Mouse (Mus musculus): ENCODE measurements around the gene U2af2.
A peak's percentile ranks its signal among the peaks of the same experiment; 100 is the strongest.

U2af2 gene

DNA sequence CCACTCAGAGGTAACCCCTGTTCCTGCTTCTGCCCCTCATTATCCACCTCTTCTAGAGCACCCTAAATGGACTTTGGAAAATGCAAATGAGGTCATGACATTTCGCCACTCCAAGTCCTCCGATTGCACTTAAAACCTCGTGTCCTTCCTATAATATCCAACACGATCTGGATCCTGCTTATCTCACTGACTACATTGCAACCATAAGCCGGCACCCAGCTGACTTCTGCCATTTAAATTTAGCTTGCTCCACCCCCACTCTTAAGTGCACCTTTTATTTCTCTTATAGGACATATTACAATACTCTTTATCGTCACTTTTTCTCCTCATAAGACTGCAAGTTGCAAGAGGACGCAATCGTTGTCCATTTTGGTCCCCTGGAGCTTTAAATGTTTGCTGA is 24.5 kb upstream of the U2af2 start:
- DNase-seq (ENCODE audit: low spot score): no peak

GRCm38 (mm10) chr7:5038109-5038732 is 23.7 kb upstream of the U2af2 start, which contains the start of gene Zfp784:
TSS of gene Zfp784 (minus strand) at chr7:5038446.
- DNase-seq (ENCODE audit: low spot score): peak; percentile 95

GRCm38 (mm10) chr7:5038940-5039339 is 23.0 kb upstream of the U2af2 start:
- DNase-seq (ENCODE audit: low spot score): no peak

DNA sequence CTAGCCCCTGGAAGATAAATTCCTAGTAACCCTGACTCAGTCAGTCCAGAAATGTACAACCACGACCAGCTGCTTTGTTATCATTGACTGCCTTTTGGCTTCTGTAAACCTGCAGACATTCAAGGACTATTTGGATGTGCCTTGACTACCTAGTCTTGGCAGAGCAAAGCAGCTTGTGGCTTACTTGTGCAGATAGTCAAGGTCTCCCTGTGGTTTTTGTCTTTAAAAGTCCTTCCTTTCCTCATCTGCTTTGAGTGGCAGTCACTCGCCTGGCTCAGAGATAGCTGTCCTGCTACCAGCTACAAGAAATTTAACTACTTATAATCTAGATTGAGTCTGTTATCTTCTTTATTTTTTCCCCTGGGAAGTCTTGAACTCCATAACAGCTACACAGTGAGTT is 17.0 kb upstream of the U2af2 start:
- no peak for DNase-seq (ENCODE audit: low spot score)

GRCm38 (mm10) chr7:5046112-5046511 is 15.8 kb upstream of the U2af2 start:
- DNase-seq (ENCODE audit: low spot score): no peak

- DNase-seq (ENCODE audit: low spot score): no peak
Measured at GRCm38 (mm10) chr7:5047313-5047712, 14.6 kb upstream of the U2af2 start.

DNA sequence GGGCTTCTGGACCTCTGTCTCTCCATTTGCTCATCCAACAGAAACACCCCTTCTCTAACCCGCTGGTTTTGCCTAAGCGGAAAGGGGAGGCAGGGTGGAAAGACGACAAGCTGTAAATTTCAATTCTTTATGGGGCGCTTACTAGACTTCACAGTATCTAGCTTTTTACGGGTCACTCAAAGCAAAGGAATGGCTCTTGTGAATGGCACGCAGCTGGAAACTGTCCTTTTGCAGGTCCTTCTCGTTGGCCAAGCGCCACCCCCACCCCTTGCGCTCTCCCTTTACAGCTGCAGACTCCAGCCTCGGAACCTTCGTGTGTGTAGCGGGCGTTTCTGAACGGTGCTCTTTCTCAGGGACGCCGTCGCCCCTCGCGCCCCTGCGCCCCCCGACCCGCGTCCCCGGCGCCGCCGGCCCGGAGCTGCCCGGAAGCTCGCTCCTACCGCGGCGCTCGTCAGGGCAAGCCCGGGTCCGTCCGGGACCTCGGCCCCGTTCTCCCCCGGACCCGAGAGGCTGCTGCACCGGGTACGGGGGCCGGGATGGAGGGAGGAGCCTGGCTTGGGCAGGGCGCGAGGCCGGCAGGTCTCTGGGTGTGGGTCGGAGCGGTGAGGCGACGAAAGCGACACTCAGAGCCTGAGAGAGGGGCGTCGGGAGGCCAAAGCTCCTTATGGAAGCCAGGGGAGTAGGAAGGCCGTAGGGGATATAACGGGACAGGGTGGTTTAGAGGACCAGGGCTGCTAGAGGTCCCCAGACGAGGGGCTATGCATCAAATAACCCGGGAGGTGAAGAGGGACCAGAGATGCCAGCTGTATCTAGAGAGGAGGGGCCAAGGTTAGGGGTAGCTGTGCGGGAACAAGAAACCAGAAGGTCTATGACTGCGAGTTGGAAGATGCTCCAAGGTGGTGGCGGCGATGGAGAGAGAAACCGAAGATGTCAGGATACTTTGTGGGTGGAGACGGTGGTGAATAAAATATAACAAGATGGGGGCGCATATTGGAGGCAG is 10.4 kb upstream of the U2af2 start, which contains the start of gene Zfp580:
TSS of gene Zfp580 (plus strand) at position 346 of the 1,000 bp plus-strand sequence.
- DNase-seq (ENCODE audit: low spot score): peak; percentile 85

DNA sequence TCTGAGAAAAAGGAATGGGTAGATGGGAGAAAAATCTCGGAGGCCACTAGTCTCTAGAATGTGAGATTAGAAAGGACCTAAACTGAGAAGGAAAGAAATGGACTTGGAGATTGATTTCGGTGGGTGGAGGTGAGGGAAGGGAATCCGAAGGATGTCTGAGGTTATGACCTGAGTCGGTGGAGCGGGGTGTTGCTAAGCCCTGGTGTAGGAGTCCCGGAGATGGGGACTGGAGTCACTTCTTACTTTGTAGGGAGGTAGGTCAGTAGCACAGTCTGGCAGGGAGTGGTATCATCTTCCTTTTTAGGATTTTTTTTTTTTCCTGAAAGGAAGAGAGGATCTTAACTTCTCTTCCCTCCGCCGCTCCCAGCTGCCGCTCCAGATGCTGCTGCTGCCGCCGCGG is 9.5 kb upstream of the U2af2 start:
- DNase-seq (ENCODE audit: low spot score): no peak

- DNase-seq (ENCODE audit: low spot score): peak; percentile 54
Measured at GRCm38 (mm10) chr7:5052931-5053343, 9.0 kb upstream of the U2af2 start.

GRCm38 (mm10) chr7:5053456-5054179 is 8.3 kb upstream of the U2af2 start:
- DNase-seq (ENCODE audit: low spot score): peak; percentile 60

- peak; percentile 65 for DNase-seq (ENCODE audit: low spot score)
Measured at GRCm38 (mm10) chr7:5056651-5057263, 5.2 kb upstream of the U2af2 start.

GRCm38 (mm10) chr7:5057381-5057780 is 4.6 kb upstream of the U2af2 start:
- DNase-seq (ENCODE audit: low spot score): no peak

- DNase-seq (ENCODE audit: low spot score): no peak
Measured at GRCm38 (mm10) chr7:5057804-5058203, 4.1 kb upstream of the U2af2 start.

GRCm38 (mm10) chr7:5058631-5059030 is 3.3 kb upstream of the U2af2 start:
- no peak for DNase-seq (ENCODE audit: low spot score)

- no peak for DNase-seq (ENCODE audit: low spot score)
Measured at GRCm38 (mm10) chr7:5059421-5059820, 2.5 kb upstream of the U2af2 start.

DNA sequence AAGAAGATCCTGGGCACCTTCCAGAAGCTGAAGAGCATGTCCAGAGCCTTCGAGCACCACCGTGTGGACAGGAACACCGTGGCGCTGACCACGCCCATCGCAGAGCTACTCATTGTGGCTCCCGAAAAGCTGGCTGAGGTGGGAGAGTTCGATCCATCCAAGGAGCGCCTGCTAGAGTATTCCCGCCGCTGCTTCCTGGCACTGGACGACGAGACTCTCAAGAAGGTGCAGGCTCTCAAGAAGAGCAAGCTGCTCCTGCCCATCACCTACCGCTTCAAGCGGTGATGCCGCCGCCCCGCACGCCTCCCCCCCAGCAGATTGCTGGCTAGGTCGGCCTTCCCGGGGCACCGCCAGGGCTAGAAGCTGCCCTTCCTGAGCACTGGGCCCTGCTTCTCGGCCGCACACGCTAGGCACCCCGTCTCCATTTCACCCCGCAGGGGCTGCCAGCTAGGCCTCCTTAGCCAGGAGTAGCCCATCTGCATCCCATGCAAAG is 1.7 kb upstream of the U2af2 start:
- peak; percentile 90 for DNase-seq (ENCODE audit: low spot score)

DNA sequence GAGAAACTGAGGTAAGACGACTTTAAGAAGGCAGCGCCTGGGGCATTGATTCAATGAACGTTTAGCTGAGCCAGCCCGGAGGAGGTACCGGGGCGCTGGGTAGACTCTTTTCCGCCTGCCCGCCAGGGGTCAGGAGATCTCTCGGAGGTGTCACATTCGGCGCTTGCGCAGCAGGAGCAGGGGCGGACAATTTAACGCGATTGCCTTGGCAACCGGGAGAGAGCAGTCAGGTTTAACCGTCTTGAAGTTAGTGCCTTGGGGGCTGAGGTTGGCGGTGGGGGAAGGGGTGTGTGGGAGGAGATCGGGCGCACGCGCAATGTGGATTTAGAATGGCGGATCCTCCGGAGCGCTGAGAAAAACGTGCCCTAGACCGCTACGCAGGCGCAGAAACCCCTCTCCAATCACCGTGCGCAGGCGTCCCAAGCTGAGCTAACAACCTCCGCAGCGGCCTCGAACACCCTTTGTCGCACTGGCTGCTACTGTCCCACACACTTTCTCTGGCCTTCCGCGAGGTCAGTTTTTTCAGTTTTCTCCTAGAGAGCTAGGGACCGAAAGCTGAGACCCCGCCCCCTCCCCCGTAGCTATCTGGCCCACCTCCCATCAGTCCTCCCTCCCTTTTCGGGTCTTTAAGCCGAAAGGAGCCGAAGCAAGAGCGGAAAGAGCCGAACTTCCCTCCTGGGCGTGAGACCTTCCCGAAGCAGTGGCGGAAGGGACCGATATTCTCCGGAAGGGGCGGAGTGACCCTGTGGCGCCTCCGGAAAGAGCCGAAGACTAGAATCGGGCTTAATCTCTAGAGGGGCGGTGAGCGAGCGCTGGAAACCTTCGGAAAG is 784 bp upstream of the U2af2 start:
- peak; percentile 99 for DNase-seq (ENCODE audit: low spot score)

GRCm38 (mm10) chr7:5062360-5063001 is 538 bp downstream of the U2af2 start:
- peak; percentile 74 for DNase-seq (ENCODE audit: low spot score)

- no peak for DNase-seq (ENCODE audit: low spot score)
Measured at GRCm38 (mm10) chr7:5064886-5065285, 2.9 kb downstream of the U2af2 start.

- DNase-seq (ENCODE audit: low spot score): no peak
Measured at GRCm38 (mm10) chr7:5073586-5073985, 11.6 kb downstream of the U2af2 start.
